Mouse (Mus musculus): Measurements from ENCODE around the gene Ankrd34c.

GRCm38 (mm10) chr9:89779237-89779636 is 41.0 kb upstream of the Ankrd34c start:
- no peak for TF ChIP-seq POLR2A (IDR thresholded peaks at IDR 0.05; ENCODE audit: low read depth, low read length)
- TF ChIP-seq CTCF (conservative IDR thresholded peaks at IDR 0.05; ENCODE audit: insufficient read depth, insufficient read length, low read depth, low read length): no peak
